Mouse (Mus musculus) forebrain, embryonic 11.5 days (tissue): ENCODE results near the gene Adamts2. TPM values are rescaled to one million over a fixed set of nuclear protein-coding genes. Genes with fewer than 3 reads are reported as not detected.
A peak's percentile ranks its signal among the peaks of the same experiment; 100 is the strongest.

Experiments
- ATAC-seq: fragments of 200-750 bp; cut with Nextera tagmentation; replicated peaks from 2 replicates; pipeline ENCODE4 v1.8.0; 2017; ENCODE audit warnings: moderate TSS enrichment; ENCODE audit not compliant: low FRiP score
- DNase-seq: peaks from one replicate; pipeline ENCODE4 v3.0.0-alpha.2; 2017; ENCODE audit warnings: low spot score
- H3K27ac ChIP-seq: fragments of 300-500 bp; sonication (generic); 2 replicates; pipeline ENCODE4 v1.5.1; 2014; ENCODE audit warnings: low read depth, low read length
- H3K27me3 ChIP-seq: fragments of 300-500 bp; sonication (generic); 2 replicates; pipeline ENCODE4 v1.6.1; 2014; ENCODE audit warnings: mild to moderate bottlenecking, low read length, mixed read lengths; ENCODE audit not compliant: control insufficient read depth, insufficient read depth
- H3K36me3 ChIP-seq: fragments of 300-500 bp; sonication (generic); 2 replicates; pipeline ENCODE4 v1.6.1; 2014; ENCODE audit warnings: mild to moderate bottlenecking, low read length, moderate library complexity, mixed read lengths; ENCODE audit not compliant: control insufficient read depth, insufficient read depth
- H3K4me1 ChIP-seq: fragments of 300-500 bp; sonication (generic); replicated peaks from 2 replicates; pipeline ENCODE4 v1.6.1; 2014; ENCODE audit warnings: low read length, mixed read lengths; ENCODE audit not compliant: control insufficient read depth, insufficient read depth
- H3K4me2 ChIP-seq: fragments of 300-500 bp; sonication (generic); 2 replicates; pipeline ENCODE4 v1.6.1; 2014; ENCODE audit warnings: low read depth, mild to moderate bottlenecking, low read length, moderate library complexity, mixed read lengths; ENCODE audit not compliant: severe bottlenecking
- H3K4me3 ChIP-seq: fragments of 300-500 bp; sonication (generic); 2 replicates; pipeline ENCODE4 v1.5.1; 2014; ENCODE audit warnings: low read depth, low read length
- H3K9ac ChIP-seq: fragments of 300-500 bp; sonication (generic); 2 replicates; pipeline ENCODE4 v1.6.1; 2014; ENCODE audit warnings: low read length
- H3K9me3 ChIP-seq: fragments of 300-500 bp; sonication (generic); 2 replicates; pipeline ENCODE4 v1.6.1; 2016; ENCODE audit warnings: low read length, mixed read lengths; ENCODE audit not compliant: control insufficient read depth
- WGBS: fragments of 180-500 bp; shearing (Covaris S2); extraction: QIAGEN DNeasy Blood & Tissue Kit; methylation state at CpG from one replicate; pipeline ENCODE4 v1.1.7; 2014; 5-methylcytosine and 5-hydroxymethylcytosine counted together
- polyA plus RNA-seq: library from polyadenylated mRNA; unstranded; fragments of >200 nt; fragmentation: Nextera tagmentation; extraction: Ambion mirVana; gene quantifications from 2 replicates; pipeline ENCODE4 v1.2.1, GENCODE M21; 2014

Gene Adamts2
- polyA plus RNA-seq, 1 experiment from 2014 or later, result 1.0 TPM

DNA sequence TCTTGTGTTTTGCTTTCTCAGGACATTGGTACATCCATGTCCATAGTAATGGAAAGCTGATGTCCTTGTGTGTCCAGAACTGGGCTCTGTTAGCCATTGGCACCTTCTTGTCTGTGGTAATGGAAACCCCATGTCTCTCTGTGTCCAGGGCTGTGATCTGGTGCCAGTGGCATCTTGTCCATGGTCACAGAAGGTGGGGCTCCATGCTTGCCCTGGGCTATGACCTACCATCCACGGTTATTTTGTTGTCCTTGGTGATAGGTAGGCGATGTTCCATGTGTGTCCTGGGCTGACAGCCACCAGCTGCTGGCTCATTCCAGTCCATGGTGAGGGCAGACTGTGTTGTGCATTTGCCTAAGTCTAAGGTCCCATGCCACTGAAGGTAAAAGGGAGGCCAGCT is 48.2 kb downstream of the Adamts2 start:
- no peaks in the 10 kb centered on the region for H3K36me3 ChIP-seq

DNA sequence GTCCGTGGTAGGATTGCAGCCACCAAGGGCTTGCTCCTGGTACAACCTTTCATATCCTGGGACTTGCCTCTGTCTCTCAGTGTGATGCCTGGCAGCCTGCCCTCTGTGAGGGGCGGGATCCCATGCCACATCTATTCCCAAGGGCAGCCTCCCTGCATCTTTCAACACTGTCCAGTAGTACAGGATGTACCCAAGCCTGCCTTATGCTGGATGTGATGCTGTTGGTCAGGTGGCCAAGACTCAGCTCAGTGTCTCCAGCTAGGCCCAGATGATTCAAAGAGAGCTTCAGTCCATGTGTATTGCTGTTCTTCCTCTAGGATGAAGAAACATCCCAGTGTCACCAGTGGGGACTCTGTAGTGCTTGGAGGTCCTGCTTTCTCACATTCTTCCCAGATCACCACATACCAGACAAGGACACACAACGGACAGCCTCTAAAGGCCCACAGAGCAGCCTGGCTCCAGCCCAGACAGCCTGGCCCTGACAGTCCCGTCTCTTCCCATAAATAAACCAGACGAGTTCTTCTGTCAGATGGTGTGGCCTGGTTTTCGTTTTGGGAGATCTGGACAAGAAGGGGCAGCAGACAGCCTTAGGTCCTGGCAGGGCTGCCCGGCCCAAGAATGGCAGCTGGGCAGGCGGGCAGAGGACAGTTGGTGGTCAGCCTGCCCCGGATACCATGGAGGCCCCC is 52.0 kb downstream of the Adamts2 start:
- Histone ChIP-seq H3K4me2 (no peak overlapping the region), H3K9ac (no peak overlapping the region), H3K4me3 (no peak overlapping the region), H3K36me3 (no peaks in the 10 kb centered on the region), H3K27me3 (no peaks in the 10 kb centered on the region), H3K4me1 (no peaks in the 10 kb centered on the region), H3K27ac (no peak overlapping the region), H3K9me3 (no peaks in the 10 kb centered on the region)
- ATAC-seq (no peak), DNase-seq (no peak)
- WGBS, result 90% methylated on average over 9 of the region's 9 CpGs

More for the DNA sequence above, 48.2 kb downstream of the Adamts2 start:
- Histone ChIP-seq H3K4me3 (no peak overlapping the region), H3K27ac (no peak overlapping the region), H3K9ac (no peak overlapping the region), H3K27me3 (no peaks in the 10 kb centered on the region), H3K4me1 (no peaks in the 10 kb centered on the region), H3K9me3 (no peaks in the 10 kb centered on the region), H3K4me2 (no peak overlapping the region)
- 91% methylated on average over 2 of the region's 2 CpGs for WGBS
- ATAC-seq, result no peak
- no peak for DNase-seq

DNA sequence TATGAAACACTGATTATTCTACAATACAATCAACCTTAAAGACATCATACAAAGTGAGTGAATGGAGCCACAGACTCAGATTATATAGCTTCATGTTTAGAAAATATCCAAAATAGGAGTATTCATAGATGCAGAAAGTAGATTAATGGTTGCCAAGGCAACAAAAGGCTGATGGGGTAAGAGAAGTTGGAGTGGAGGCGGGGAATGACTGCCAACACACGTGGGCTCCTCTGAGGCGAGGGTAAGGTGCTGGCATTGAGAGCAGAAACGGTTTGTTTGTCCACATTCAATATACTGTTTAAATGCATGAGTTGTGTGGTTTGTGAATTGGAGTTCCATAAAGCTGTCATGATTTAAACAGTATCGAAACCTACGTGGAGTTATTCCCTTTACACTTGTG is 56.9 kb downstream of the Adamts2 start:
- Histone ChIP-seq H3K27ac (no peak overlapping the region), H3K27me3 (no peaks in the 10 kb centered on the region), H3K9me3 (no peaks in the 10 kb centered on the region), H3K4me2 (no peak overlapping the region), H3K4me3 (no peak overlapping the region), H3K9ac (no peak overlapping the region), H3K36me3 (no peaks in the 10 kb centered on the region), H3K4me1 (no peaks in the 10 kb centered on the region)
- no peak for ATAC-seq
- DNase-seq, result no peak
- WGBS, result 84% methylated on average over 6 of the region's 6 CpGs

DNA sequence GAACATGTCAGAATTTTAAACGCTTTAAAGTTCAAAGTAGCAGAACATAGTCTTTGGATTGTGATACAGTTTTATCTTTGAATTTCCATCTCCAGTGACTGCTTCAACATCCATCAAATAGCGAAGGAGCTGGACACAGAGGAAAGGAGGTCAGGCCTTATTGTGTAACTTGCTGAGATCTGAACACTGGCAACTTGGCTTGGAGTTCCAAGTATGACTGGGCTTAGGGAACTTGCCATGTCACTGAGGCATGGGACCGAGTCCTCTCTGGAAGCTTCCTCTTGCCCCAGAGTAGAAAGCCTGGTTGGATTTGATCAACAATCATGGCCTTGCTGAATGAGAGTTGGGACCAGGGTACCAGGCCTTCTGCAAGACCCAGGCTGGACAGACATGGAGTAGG is 60.3 kb downstream of the Adamts2 start:
- ATAC-seq, result no peak
- 95% methylated on average over 3 of the region's 3 CpGs for WGBS
- Histone ChIP-seq H3K4me3 (no peak overlapping the region), H3K9me3 (no peaks in the 10 kb centered on the region), H3K9ac (no peak overlapping the region), H3K36me3 (no peaks in the 10 kb centered on the region), H3K4me2 (no peak overlapping the region), H3K27me3 (no peaks in the 10 kb centered on the region), H3K27ac (no peak overlapping the region), H3K4me1 (no peaks in the 10 kb centered on the region)
- no peak for DNase-seq

DNA sequence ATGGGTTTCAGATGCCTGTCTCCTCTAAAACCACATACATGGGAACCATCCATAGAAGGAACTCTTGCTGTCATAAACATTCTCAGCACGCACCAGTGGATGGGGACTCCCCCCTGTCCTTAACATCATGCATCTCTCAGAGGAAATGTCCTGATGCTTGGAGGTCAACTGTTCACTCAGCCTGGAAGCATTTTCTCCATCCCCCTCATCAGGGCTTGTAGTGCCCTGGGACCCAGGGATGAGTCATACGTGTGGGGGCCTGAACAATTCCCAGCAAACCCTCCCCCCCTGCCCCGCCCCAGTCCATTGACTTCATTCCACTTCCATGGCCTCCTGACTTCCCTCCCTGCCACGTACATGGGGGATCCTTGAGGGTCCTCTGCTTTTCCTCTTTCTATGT is 62.9 kb downstream of the Adamts2 start:
- ATAC-seq, result no peak
- DNase-seq, result no peak
- 84% methylated on average over 4 of the region's 4 CpGs for WGBS
- H3K27me3 ChIP-seq, result no peaks in the 10 kb centered on the region
- no peak overlapping the region for H3K9ac ChIP-seq
- no peak overlapping the region for H3K4me3 ChIP-seq
- no peaks in the 10 kb centered on the region for H3K36me3 ChIP-seq
- H3K4me2 ChIP-seq, result no peak overlapping the region
- H3K4me1 ChIP-seq, result no peaks in the 10 kb centered on the region
- no peak overlapping the region for H3K27ac ChIP-seq
- H3K9me3 ChIP-seq, result no peaks in the 10 kb centered on the region

DNA sequence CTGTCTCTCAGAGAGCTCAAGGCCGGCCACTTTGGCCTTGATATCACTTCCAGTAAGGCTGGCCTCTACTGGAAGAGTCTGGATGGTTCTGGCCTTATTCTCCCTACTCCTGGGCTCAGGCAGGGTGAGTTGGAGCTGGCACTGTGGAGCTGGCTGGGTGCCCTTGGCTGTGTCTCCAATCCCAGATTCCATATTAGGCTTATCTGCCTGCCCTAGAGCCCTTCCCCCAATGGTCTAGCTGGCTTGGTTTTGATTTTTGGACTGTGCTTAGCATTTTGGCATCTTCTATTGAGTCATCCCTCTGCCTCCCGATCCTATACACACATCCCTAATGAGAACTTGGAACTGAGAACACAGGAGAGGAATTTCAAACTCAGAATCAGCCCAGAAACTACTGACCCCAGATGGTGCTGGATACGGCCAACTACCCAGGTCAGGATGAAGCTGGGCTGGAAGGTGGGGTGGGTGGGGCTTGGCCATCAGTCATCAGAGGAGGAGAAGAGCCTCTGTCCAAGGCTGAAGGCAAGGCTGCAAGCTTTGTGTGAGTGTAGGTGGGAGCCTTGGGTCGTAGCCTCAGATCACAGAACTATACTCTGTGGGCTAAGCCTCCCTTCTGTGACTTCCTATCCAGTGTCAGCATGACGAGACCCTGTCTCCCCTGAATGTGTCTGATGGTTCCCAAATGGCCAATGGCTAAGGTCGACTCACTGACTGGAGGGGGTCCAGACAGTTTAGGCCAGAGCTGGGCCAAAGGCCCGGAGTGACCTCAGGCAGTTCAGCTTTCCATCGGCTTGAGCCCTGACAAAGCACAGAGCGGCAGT is 67.9 kb downstream of the Adamts2 start:
- Histone ChIP-seq H3K27ac (no peak overlapping the region), H3K4me1 (no peaks in the 10 kb centered on the region), H3K9me3 (no peaks in the 10 kb centered on the region), H3K4me2 (no peak overlapping the region), H3K36me3 (no peaks in the 10 kb centered on the region), H3K9ac (no peak overlapping the region), H3K27me3 (no peaks in the 10 kb centered on the region), H3K4me3 (no peak overlapping the region)
- peak; percentile 21 for DNase-seq
- 87% methylated on average over 9 of the region's 9 CpGs for WGBS
- ATAC-seq, result no peak

DNA sequence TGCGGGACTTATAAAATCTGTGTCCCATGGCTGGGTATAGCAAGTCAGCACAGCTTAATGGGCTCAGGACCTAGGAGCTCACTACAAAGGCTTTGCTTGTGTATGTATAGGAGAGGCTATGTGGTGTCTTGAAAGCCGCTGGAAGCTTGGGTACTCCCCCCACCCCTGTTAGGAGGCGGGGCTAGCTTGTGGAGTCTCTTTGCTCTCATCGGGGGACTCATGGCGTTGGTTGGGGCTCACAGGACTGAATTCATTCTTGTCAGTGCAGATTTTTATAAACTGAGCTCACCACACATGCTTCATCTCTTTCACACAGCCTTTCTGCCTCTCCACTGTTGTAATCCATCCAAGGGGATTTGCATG is 68.5 kb downstream of the Adamts2 start:
- H3K4me1 ChIP-seq, result no peaks in the 10 kb centered on the region
- H3K9ac ChIP-seq, result no peak overlapping the region
- no peaks in the 10 kb centered on the region for H3K36me3 ChIP-seq
- H3K4me2 ChIP-seq, result no peak overlapping the region
- no peak for ATAC-seq
- peak; percentile 34 for DNase-seq
- no peaks in the 10 kb centered on the region for H3K9me3 ChIP-seq
- no peaks in the 10 kb centered on the region for H3K27me3 ChIP-seq
- H3K4me3 ChIP-seq, result no peak overlapping the region
- H3K27ac ChIP-seq, result no peak overlapping the region
- WGBS, result 75% methylated on average over 5 of the region's 5 CpGs

DNA sequence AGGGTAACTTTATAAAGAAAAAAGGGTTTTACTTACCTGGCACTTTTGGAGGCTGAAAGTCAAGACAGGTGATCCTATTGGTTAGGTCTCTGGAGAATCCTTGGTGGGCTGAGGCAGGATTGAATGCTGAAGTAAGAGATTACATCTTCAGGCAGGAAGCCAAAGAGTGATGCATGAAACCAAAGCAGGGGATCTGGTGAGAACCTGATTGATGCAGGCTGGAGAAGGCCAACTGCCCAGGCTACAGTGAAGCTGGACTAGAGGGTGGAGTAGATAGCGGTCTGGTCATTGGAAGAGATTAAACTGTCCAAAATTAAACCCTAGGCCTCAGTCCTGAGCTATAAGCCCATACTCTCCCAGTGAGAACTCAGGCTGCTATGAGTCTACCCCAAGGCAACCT is 69.0 kb downstream of the Adamts2 start:
- DNase-seq, result no peak
- H3K27me3 ChIP-seq, result no peaks in the 10 kb centered on the region
- H3K9ac ChIP-seq, result no peak overlapping the region
- WGBS, result 100% methylated on average over 1 of the region's 1 CpGs
- no peak overlapping the region for H3K4me2 ChIP-seq
- ATAC-seq, result no peak
- no peaks in the 10 kb centered on the region for H3K36me3 ChIP-seq
- no peak overlapping the region for H3K27ac ChIP-seq
- no peaks in the 10 kb centered on the region for H3K9me3 ChIP-seq
- no peaks in the 10 kb centered on the region for H3K4me1 ChIP-seq
- no peak overlapping the region for H3K4me3 ChIP-seq

DNA sequence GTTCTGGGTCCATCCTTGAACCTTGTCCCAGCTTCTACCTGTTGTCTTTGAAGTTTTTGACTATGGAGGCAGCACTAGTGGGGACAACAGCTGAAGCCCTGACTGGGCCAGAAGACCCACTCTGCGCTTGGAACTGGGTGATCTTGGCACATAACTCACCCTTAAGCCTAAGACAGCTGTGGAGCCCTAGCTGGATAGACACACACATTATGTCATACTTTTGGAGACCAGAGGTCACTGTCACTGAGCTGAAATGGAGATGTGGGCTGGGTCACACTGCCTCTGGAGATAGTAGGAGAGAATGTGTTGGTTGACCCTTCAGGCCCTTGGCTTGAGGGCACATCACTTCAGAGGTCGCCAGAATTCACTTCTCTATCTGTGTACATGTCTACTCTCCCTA is 69.5 kb downstream of the Adamts2 start:
- no peak overlapping the region for H3K9ac ChIP-seq
- no peak overlapping the region for H3K4me3 ChIP-seq
- ATAC-seq, result no peak
- no peak overlapping the region for H3K4me2 ChIP-seq
- no peak overlapping the region for H3K27ac ChIP-seq
- H3K36me3 ChIP-seq, result no peaks in the 10 kb centered on the region
- no peak for DNase-seq
- no peaks in the 10 kb centered on the region for H3K4me1 ChIP-seq
- H3K27me3 ChIP-seq, result no peaks in the 10 kb centered on the region
- WGBS, result 87% methylated on average over 2 of the region's 2 CpGs
- no peaks in the 10 kb centered on the region for H3K9me3 ChIP-seq
